Mouse (Mus musculus) thymus, adult 2 months (tissue): ENCODE results near the gene Socs4. TPM values are rescaled to one million over a fixed set of nuclear protein-coding genes. Genes with fewer than 3 reads are reported as not detected.

Source experiments
- DNase-seq: peaks from one replicate; pipeline ENCODE4 v3.0.0; 2021
- H3K27ac ChIP-seq: fragments of 200-500 bp; 2 replicates; pipeline ENCODE4 v1.5.1; 2012; ENCODE audit warnings: low read length, control low read depth; ENCODE audit not compliant: control insufficient read depth, insufficient read depth
- H3K27me3 ChIP-seq: fragments of 200-500 bp; 2 replicates; pipeline ENCODE4 v1.6.1; 2012; ENCODE audit warnings: mild to moderate bottlenecking, low read length, moderate library complexity, mixed read lengths; ENCODE audit not compliant: control insufficient read depth, insufficient read depth
- H3K36me3 ChIP-seq: fragments of 200-500 bp; 2 replicates; pipeline ENCODE4 v1.6.1; 2012; ENCODE audit warnings: mild to moderate bottlenecking, low read length, moderate library complexity; ENCODE audit not compliant: control insufficient read depth, insufficient read depth
- H3K4me1 ChIP-seq: fragments of 200-500 bp; replicated peaks from 2 replicates; pipeline ENCODE4 v1.6.1; 2012; ENCODE audit warnings: low read length; ENCODE audit not compliant: control insufficient read depth, insufficient read depth
- H3K4me3 ChIP-seq: fragments of 200-500 bp; 2 replicates; pipeline ENCODE4 v1.5.1; 2012; ENCODE audit warnings: mild to moderate bottlenecking, low read length, control low read depth, moderate library complexity; ENCODE audit not compliant: control insufficient read depth, insufficient read depth
- CTCF ChIP-seq: fragments of 200-500 bp; IDR thresholded peaks from 2 replicates; pipeline ENCODE4 v1.5.1; 2012; ENCODE audit warnings: mild to moderate bottlenecking, control low read depth, low read length, moderate library complexity, borderline replicate concordance; ENCODE audit not compliant: control insufficient read depth, poor library complexity, insufficient read depth; ENCODE audit errors: extremely low read depth
- POLR2A ChIP-seq: fragments of 200-500 bp; IDR thresholded peaks from 2 replicates; pipeline ENCODE4 v1.6.1; 2012; ENCODE audit warnings: mild to moderate bottlenecking, low read length, control low read depth, moderate library complexity; ENCODE audit not compliant: control insufficient read depth, poor library complexity, insufficient read depth; ENCODE audit errors: extremely low read depth
- WGBS: fragments of 180-500 bp; shearing (Covaris S2); methylation state at CpG from one replicate; pipeline ENCODE4 v1.1.7; 2018; 5-methylcytosine and 5-hydroxymethylcytosine counted together
- polyA plus RNA-seq: library from polyadenylated mRNA; depleted of rRNA; stranded (reverse); fragments of >200 nt; gene quantifications from 2 replicates; pipeline ENCODE4 v1.2.3, GENCODE M21; 2012; rRNA removed

Socs4 gene
- polyA plus RNA-seq: 6.7 and 7.4 TPM in 2 replicates

DNA sequence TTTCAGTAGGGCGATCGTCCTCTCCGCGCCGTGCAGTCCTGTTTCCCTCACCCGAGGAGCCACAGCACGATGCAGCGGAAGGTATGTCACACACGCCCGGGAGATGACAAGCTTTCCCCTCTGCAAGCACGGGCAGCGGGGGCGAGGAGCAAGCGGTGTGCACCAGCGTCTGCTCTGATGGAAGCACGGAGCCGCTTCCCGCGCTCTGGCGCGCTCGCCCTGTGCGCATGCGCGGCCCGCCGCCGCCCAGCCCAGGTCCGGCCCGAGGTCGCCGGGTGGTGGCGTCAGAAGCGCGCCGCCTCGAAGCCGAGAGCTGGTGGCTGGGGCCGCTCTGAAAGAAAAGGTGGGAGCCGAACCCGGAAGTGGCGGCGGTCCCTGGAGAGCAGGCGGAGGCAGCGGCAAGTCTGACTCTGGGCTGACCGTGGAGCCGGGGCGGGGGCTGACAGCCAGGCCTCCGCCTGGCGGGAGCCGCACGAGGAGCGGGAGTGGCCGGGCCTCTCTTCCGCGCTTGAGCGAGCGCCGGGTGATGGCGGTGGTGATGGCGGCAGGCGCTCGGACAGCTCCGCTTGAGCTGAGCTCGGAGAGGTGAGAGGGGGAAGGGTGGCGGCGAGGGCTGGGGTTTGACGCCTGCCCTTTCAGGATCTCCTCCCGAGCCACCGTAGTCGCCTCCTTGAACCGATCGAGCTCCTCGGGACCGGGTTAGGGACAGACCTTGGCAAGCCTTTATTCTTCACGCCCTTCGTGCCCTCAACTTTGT is at the start of gene Socs4, which contains the start of gene Wdhd1:
TSS of gene Socs4 (plus strand) at position 295 of the 757 bp plus-strand sequence.
TSS of gene Wdhd1 (minus strand) at position 221 of the 757 bp plus-strand sequence.
- DNase-seq: peak; percentile 97
- Histone ChIP-seq H3K4me3 (peak within 1 kb of the TSS; percentile 95), H3K27me3 (no peaks in the 10 kb centered on the region), H3K36me3 (0 out of 2 replicates have a peak, but pooled peaks cover 3% of the 10 kb centered on the region), H3K4me1 (peaks cover 3% of the 10 kb centered on the region), H3K27ac (peak within 1 kb of the TSS; percentile 49)
- under 1% methylated on average over 77 of the region's 77 CpGs for whole genome bisulfite sequencing
- TF ChIP-seq CTCF (peak; percentile 62; the same call in 1 of the 2 replicates), POLR2A (peak; percentile 84)

DNA sequence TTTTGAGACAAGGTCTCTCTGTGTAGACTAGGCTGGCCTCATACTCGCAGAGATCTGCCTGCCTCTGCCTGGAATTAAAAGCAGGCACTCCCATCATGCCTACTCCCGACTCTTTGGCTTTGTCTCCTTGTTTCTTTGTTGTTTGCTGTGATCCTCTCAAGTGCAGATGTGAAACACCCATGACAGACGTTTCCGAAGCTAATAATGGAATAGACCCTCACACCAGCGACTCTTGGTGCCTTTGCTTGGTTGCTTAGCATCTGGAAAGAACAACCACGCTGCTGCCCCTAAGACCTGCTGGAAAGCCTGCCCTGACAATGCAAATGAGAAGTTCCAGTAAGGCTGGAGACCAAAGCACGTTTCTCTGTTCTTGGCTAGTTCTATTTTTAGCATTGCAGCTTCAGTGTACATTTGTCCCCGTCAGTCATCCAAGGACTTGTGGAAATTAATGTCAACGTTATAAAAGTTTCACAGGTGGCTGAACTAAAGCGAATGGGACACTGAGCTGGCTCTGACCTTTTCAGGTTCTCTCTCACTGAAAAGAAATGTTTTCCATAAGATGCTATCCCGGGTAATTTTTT is 46.8 kb upstream of the Socs4 start:
- Histone ChIP-seq H3K4me1 (peaks cover 2% of the 10 kb centered on the region), H3K4me3 (no peak overlapping the region), H3K27me3 (no peaks in the 10 kb centered on the region), H3K27ac (no peak overlapping the region), H3K36me3 (no peaks in the 10 kb centered on the region)
- DNase-seq: no peak
- TF ChIP-seq POLR2A: no peak
- TF ChIP-seq CTCF: no peak
- 72% methylated on average over 11 of the region's 11 CpGs for WGBS

DNA sequence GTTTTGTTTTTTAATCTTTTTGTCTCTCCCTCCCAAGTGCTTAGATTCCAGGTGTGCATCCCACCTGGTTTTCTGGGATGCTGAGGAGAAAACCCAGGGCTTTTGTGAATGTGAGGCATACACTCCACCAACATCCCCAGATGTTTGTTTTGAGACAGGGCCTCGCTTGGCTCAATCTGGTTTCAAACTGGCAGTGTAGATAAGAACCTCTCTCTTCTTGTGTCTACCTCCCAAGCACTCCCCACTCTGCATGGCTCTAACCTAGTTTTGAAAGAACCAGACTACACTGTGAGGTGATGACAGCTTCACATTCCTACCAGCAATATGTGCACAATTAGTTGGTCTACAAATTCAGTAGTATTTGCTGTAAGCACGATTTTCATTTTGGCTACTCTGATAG is 43.1 kb upstream of the Socs4 start:
- H3K36me3 ChIP-seq: no peaks in the 10 kb centered on the region
- H3K4me3 ChIP-seq: no peak overlapping the region
- peaks cover 5% of the 10 kb centered on the region; the same call in 1 of the 2 replicates for H3K4me1 ChIP-seq
- no peaks in the 10 kb centered on the region for H3K27me3 ChIP-seq
- WGBS: 85% methylated on average over 2 of the region's 2 CpGs
- no peak for TF ChIP-seq POLR2A
- no peak for TF ChIP-seq CTCF
- H3K27ac ChIP-seq: no peak overlapping the region
- no peak for DNase-seq

DNA sequence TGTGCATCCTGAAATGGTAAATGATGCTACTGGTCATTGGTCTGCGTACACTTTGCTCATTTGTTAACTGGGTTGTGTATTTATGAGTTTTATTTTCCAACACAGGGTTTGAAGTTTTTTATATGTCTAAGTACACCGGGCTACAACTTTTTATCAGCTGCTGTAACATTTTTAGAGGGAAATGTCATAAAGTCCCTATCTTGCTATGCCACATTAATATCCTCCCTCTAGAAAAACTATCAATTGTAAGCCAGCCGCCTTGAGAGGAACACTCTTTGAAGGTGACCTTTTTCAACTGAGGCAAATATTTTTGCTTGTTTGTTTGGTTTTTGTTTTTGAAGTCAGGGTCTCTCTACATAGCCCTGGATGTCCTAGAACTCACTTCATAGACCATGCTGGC is 42.7 kb upstream of the Socs4 start:
- Histone ChIP-seq H3K27ac (no peak overlapping the region), H3K36me3 (no peaks in the 10 kb centered on the region), H3K4me3 (no peak overlapping the region), H3K27me3 (no peaks in the 10 kb centered on the region), H3K4me1 (peaks cover 5% of the 10 kb centered on the region; the same call in 1 of the 2 replicates)
- WGBS: 96% methylated on average over 3 of the region's 3 CpGs
- no peak for DNase-seq
- TF ChIP-seq CTCF: no peak
- no peak for TF ChIP-seq POLR2A

DNA sequence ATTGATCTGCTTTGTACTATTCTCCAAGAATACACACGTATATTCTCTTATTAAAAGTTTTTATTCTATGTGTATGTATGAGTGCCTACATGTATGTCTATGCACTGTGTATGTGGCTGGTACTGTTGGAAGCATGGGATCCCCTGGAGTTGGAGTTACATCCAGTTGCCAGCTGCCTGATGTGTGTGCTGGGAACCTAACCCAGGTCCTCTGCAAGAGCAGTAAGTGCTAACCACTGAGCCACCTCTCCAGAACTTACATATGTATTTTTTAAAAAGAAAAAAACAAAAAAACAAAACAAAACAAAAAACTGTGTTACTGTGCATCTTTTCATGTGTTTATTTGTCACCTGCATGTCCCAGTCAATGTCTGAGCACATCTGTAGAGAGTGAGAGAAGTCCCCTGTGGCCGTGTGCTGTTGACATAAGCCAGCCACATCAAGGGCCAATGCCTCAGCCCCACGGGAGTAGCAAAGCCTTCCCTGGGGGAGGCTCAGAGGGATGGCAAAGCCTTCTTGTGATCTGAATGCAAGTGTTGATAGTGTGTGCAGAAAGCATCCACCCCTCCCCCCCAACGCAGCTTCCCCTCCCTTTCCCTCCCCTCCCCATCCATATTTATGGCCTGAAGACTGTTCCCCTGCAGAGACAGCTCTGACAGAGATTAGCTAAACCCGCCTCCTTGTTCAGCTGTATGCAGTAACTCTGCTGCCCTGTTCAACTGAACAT is 42.0 kb upstream of the Socs4 start:
- DNase-seq: no peak
- 59% methylated on average over 5 of the region's 5 CpGs for WGBS
- Histone ChIP-seq H3K4me3 (no peak overlapping the region), H3K27ac (no peak overlapping the region), H3K27me3 (no peaks in the 10 kb centered on the region), H3K4me1 (peaks cover 5% of the 10 kb centered on the region; the same call in 1 of the 2 replicates), H3K36me3 (no peaks in the 10 kb centered on the region)
- TF ChIP-seq POLR2A (no peak), CTCF (no peak)

DNA sequence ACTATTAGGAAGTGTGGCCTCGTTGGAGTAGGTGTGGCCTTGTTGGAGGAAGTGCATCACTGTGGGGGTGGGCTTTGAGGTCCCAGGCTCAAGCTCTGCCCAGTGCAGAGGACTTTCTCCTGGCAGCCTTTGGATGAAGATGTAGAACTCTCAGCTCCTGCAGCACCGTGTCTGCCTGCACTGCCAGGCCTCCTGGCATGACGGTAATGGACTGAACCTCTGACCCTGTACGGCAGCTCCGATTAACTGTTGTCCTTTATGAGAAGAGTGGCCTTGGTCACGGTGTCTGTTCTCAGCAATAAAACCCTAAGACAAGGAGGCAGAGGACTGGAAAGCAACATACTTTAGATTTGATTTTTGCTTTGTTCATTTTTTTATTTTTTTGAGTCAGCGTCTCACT is 40.2 kb upstream of the Socs4 start:
- DNase-seq: no peak
- Histone ChIP-seq H3K36me3 (peaks cover 10% of the 10 kb centered on the region), H3K27ac (no peak overlapping the region), H3K4me3 (no peak overlapping the region), H3K4me1 (peaks cover 5% of the 10 kb centered on the region; the same call in 1 of the 2 replicates), H3K27me3 (no peaks in the 10 kb centered on the region)
- TF ChIP-seq POLR2A (no peak), CTCF (no peak)
- WGBS: 95% methylated on average over 7 of the region's 7 CpGs
